Mouse (Mus musculus) frontal cortex, adult (tissue): ENCODE data around the gene Myct1.

ENCODE experiments used
- ATAC-seq: cut with Nextera tagmentation; 2 replicates; pipeline ENCODE4 v1.9.2; 2017; ENCODE audit warnings: mild to moderate bottlenecking, moderate library complexity, mixed read lengths; ENCODE audit not compliant: low TSS enrichment

The Myct1 gene

GRCm38 (mm10) chr10:5615186-5616040, 21.8 kb downstream of the Myct1 start:
- no peak for ATAC-seq

GRCm38 (mm10) chr10:5626268-5626667, 32.7 kb downstream of the Myct1 start:
- no peak for ATAC-seq

GRCm38 (mm10) chr10:5633672-5634200, 40.2 kb downstream of the Myct1 start:
- ATAC-seq = no peak

DNA sequence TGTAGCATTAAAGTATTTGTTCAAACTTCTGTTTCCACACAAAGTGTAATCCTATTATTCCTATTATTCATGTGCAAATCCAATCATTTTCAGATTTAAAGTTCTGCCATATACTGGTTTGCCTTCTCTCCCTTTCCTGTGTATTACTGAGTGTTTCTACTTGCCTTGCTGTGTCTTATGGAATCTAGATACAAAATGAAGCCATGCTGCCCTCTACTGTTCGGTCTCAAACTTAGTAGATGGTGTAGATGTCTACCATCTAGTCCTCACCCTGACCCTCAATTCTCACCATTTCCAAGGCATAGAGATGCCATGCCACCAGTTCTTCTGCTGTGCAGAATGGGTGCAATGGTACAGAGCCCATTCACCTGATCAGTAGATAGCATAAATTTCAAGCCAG, 40.8 kb downstream of the Myct1 start:
- ATAC-seq = peak; percentile 93

GRCm38 (mm10) chr10:5637322-5637721, 43.7 kb downstream of the Myct1 start:
- ATAC-seq = no peak

GRCm38 (mm10) chr10:5639112-5639511, 45.5 kb downstream of the Myct1 start, which contains the start of gene Vip:
TSS of gene Vip (plus strand) at chr10:5639218.
- no peak for ATAC-seq
